Mouse (Mus musculus) left cerebral cortex, postnatal 10 days (tissue): Measurements from ENCODE around the gene Midn. TPM values are rescaled to one million over a fixed set of nuclear protein-coding genes. Genes with fewer than 3 reads are reported as not detected.
A peak's percentile ranks its signal among the peaks of the same experiment; 100 is the strongest.

Experiments
- DNase-seq, 2 experiments: peaks; one replicate each; pipeline ENCODE4 v3.0.0; 2021 to 2022; ENCODE audit warnings: low spot score in 2 of 2, mixed read lengths in 1 of 2; ENCODE audit errors: extremely low spot score in 1 of 2
- intact Hi-C: fragments of 180-260 bp; cut with DNase I; formaldehyde crosslinking; loops from one replicate; pipeline ENCODE4 v1.15.1; 2025
- total RNA-seq, 2 experiments: library from RNA; stranded (reverse); gene quantifications; 2 replicates each; pipeline ENCODE4 v1.2.3; 2021

The Midn gene
- total RNA-seq: 100 to 1,000 TPM in 1 of 2 experiments, 10 to 100 TPM in 1; 92.6 to 103 TPM

- DNase-seq: peak in 1 of 2 experiments; percentile 87
- intact Hi-C loops: loop anchor here (2.0 kb wide), 1 partner anchor 17 kb away; the partner anchor contains the start of gene Cirbp
These were observed at the start of gene Midn for GRCm38 (mm10) chr10:80147719-80148601. Gene Midn, plus strand, starts transcription at chr10:80148272.

- DNase-seq: no peak
- intact Hi-C loops: no loop called here
These were observed 49.4 kb upstream of the Midn start for GRCm38 (mm10) chr10:80098630-80099029.

- peak in 1 of 2 experiments; percentile 65 for DNase-seq
- intact Hi-C loops: loop anchor here (5.0 kb wide), 1 partner anchor 39 kb away; no protein-coding TSS in a partner anchor
These were observed 47.1 kb upstream of the Midn start for GRCm38 (mm10) chr10:80100982-80101381.

GRCm38 (mm10) chr10:80102216-80102915 lies 45.7 kb upstream of the Midn start:
- intact Hi-C loops: loop anchor here (5.0 kb wide), 1 partner anchor 40 kb away; no protein-coding TSS in a partner anchor
- DNase-seq: peak; percentile 64 to 93

- intact Hi-C loops: loop anchor here (5.0 kb wide), 1 partner anchor 41 kb away; no protein-coding TSS in a partner anchor
These were observed 45.0 kb upstream of the Midn start for GRCm38 (mm10) chr10:80103032-80103431.

GRCm38 (mm10) chr10:80104181-80104580 lies 43.9 kb upstream of the Midn start:
- DNase-seq: no peak
- intact Hi-C loops: loop anchor here (5.0 kb wide), 1 partner anchor 42 kb away; no protein-coding TSS in a partner anchor

More at GRCm38 (mm10) chr10:80103032-80103431, 45.0 kb upstream of the Midn start:
- no peak for DNase-seq

GRCm38 (mm10) chr10:80105460-80105859 lies 42.6 kb upstream of the Midn start, which contains the start of gene Sbno2:
Gene Sbno2, minus strand, starts transcription at chr10:80105571.
- intact Hi-C loops: no loop called here
- DNase-seq: no peak

- DNase-seq: no peak
- intact Hi-C loops: no loop called here
These were observed 42.1 kb upstream of the Midn start for GRCm38 (mm10) chr10:80105926-80106325.

GRCm38 (mm10) chr10:80107678-80108077 lies 40.4 kb upstream of the Midn start:
- DNase-seq: no peak
- intact Hi-C loops: no loop called here

- peak; percentile 85 to 91 for DNase-seq
- intact Hi-C loops: loop anchor here (5.0 kb wide), 3 partner anchors 37 to 127 kb away; partner anchors contain the start of gene Cnn2
These were observed 33.5 kb upstream of the Midn start for GRCm38 (mm10) chr10:80114341-80115284.

GRCm38 (mm10) chr10:80115290-80115943 lies 32.7 kb upstream of the Midn start, which contains the start of gene Stk11:
Gene Stk11, plus strand, starts transcription at chr10:80115803.
- intact Hi-C loops: loop anchor here (5.0 kb wide), 2 partner anchors 63 to 128 kb away; partner anchors contain the start of gene Cnn2
- peak; percentile 100 for DNase-seq

- intact Hi-C loops: loop anchor here (5.0 kb wide), 2 partner anchors 64 to 129 kb away; partner anchors contain the start of gene Cnn2
- DNase-seq: no peak
These were observed 32.1 kb upstream of the Midn start for GRCm38 (mm10) chr10:80115944-80116335.

GRCm38 (mm10) chr10:80116563-80116926 lies 31.5 kb upstream of the Midn start:
- intact Hi-C loops: loop anchor here (5.0 kb wide), 2 partner anchors 64 to 129 kb away; partner anchors contain the start of gene Cnn2
- no peak for DNase-seq

- DNase-seq: no peak
- intact Hi-C loops: loop anchor here (5.0 kb wide), 2 partner anchors 65 to 130 kb away; partner anchors contain the start of gene Cnn2
These were observed 31.0 kb upstream of the Midn start for GRCm38 (mm10) chr10:80116927-80117691.

GRCm38 (mm10) chr10:80117736-80118135 lies 30.3 kb upstream of the Midn start:
- intact Hi-C loops: loop anchor here (5.0 kb wide), 2 partner anchors 65 to 130 kb away; partner anchors contain the start of gene Cnn2
- peak in 1 of 2 experiments; percentile 27 for DNase-seq

- intact Hi-C loops: loop anchor here (5.0 kb wide), 2 partner anchors 66 to 131 kb away; partner anchors contain the start of gene Cnn2
- peak in 1 of 2 experiments; percentile 37 for DNase-seq
These were observed 29.5 kb upstream of the Midn start for GRCm38 (mm10) chr10:80118552-80118951.
